Mouse (Mus musculus) kidney, adult 2 months (tissue): ENCODE data around the gene Cyp27a1.

ENCODE experiments used
- CTCF ChIP-seq: fragments of 200-500 bp; conservative IDR thresholded peaks from 2 replicates; pipeline ENCODE4 v1.5.1; 2011; ENCODE audit warnings: low read depth, mild to moderate bottlenecking, control low read depth, low read length, moderate library complexity, mixed read lengths; ENCODE audit not compliant: insufficient read depth, insufficient read length
- POLR2A ChIP-seq: fragments of 200-500 bp; IDR thresholded peaks from one replicate; pipeline ENCODE4 v1.6.1; 2011; ENCODE audit warnings: low read depth, low read length, control low read depth

DNA sequence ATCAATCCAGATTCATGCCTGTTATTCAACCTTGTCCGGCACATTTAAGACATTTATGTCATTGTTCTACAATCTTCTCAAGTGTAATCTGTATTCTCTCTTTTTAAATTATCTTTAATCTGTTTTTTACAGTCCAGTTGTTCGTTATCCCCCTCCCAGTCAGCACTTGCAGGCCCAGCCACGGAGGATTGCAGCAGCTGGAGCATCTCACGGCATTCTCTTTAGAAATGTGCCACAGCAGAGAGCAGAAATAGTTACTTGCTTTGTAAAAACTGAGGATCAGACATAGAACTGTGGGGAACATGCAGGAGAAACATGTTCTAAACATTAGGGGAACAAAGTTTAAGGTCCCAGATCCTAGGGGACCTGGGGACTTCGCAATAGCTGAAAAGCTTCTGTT, 8.4 kb upstream of the Cyp27a1 start:
- TF ChIP-seq CTCF, result no peak
- TF ChIP-seq POLR2A, result no peak
